Mouse (Mus musculus): Measurements from ENCODE around the gene Aipl1.

- no peak for TF ChIP-seq POLR2A (IDR thresholded peaks at IDR 0.05; ENCODE audit: insufficient read length, low read depth)
- no peak for TF ChIP-seq USF1 (IDR thresholded peaks at IDR 0.05; ENCODE audit: low read depth)
- no peak for TF ChIP-seq MAX (IDR thresholded peaks at IDR 0.05; ENCODE audit: low read depth)
- TF ChIP-seq REST (IDR thresholded peaks at IDR 0.05; ENCODE audit: insufficient read depth, insufficient read length) = no peak
- TF ChIP-seq CEBPB (IDR thresholded peaks at IDR 0.05; ENCODE audit: insufficient read depth, poor library complexity, severe bottlenecking) = no peak
Observed at GRCm38 (mm10) chr11:71995968-71996511, 41.3 kb downstream of the Aipl1 start.
